Comparison of ENCODE assay signal across 8 mouse cellular contexts in genomic region chr16:38087645-38088125, GRCm38 (mm10). TPM values are rescaled to one million over a fixed set of nuclear protein-coding genes. Genes with fewer than 3 reads are reported as not detected.
DNase-seq lines count a peak whose midpoint lies in the region; ATAC-seq and TF ChIP-seq lines count a peak whose summit lies in the region.

No protein-coding gene starts in this region.

- no peak for ATAC-seq in kidney, embryonic 15.5 days (replicated peaks; ENCODE audit: low FRiP score)
- ATAC-seq in forebrain, embryonic 14.5 days, result no peak
- ATAC-seq in liver, postnatal 0 days, result no peak
- ATAC-seq in frontal cortex, adult (ENCODE audit: low TSS enrichment), result no peak

- peak overlapping the region; percentile 89 for H3K9ac ChIP-seq in kidney, embryonic 15.5 days
- H3K9ac ChIP-seq in forebrain, embryonic 14.5 days (ENCODE audit: low read length), result peak overlapping the region; percentile 97
- peak overlapping the region; percentile 75 for H3K9ac ChIP-seq in liver, postnatal 0 days (replicated peaks)

- TF ChIP-seq CTCF in liver, postnatal 0 days (IDR thresholded peaks at IDR 0.05; ENCODE audit: low read depth), result no peak

- no peaks in the 10 kb centered on the region for H3K36me3 ChIP-seq in kidney, embryonic 15.5 days
- no peaks in the 10 kb centered on the region for H3K36me3 ChIP-seq in forebrain, embryonic 14.5 days (ENCODE audit: control insufficient read depth, insufficient read depth, low read length)
- no peaks in the 10 kb centered on the region for H3K36me3 ChIP-seq in liver, postnatal 0 days (replicated peaks; ENCODE audit: insufficient read depth, low read length)

- TF ChIP-seq EP300 in liver, postnatal 0 days (IDR thresholded peaks at IDR 0.05; ENCODE audit: low read depth), result no peak

- H3K4me3 ChIP-seq in kidney, embryonic 15.5 days (replicated peaks), result peak overlapping the region; percentile 98
- peak overlapping the region; percentile 98 for H3K4me3 ChIP-seq in forebrain, embryonic 14.5 days (ENCODE audit: low read depth, low read length)
- H3K4me3 ChIP-seq in liver, postnatal 0 days (ENCODE audit: low read depth, low read length), result peak overlapping the region; percentile 90

- H3K4me1 ChIP-seq in kidney, embryonic 15.5 days, result peaks cover 12% of the 10 kb centered on the region
- H3K4me1 ChIP-seq in forebrain, embryonic 14.5 days (ENCODE audit: control insufficient read depth, insufficient read depth, low read length), result peaks cover 8% of the 10 kb centered on the region
- H3K4me1 ChIP-seq in liver, postnatal 0 days (ENCODE audit: insufficient read depth), result peaks cover 11% of the 10 kb centered on the region

- WGBS in kidney, embryonic 15.5 days, result 3% methylated on average over 11 of the region's 11 CpGs
- 2% methylated on average over 11 of the region's 11 CpGs for WGBS in forebrain, embryonic 14.5 days
- 11% methylated on average over 11 of the region's 11 CpGs for WGBS in liver, postnatal 0 days (ENCODE audit: insufficient replicate concordance)

- DNase-seq in kidney, postnatal 36 days, result no peak
- peak; percentile 83 for DNase-seq in MN1 (ENCODE audit: low spot score)
- DNase-seq in forebrain, embryonic 14.5 days (ENCODE audit: low spot score), result peak; percentile 58
- DNase-seq in liver, postnatal 0 days, result no peak
- no peak for DNase-seq in layer of hippocampus, postnatal 25 days (ENCODE audit: extremely low spot score in 1 of 2, low spot score in 1 of 2)
- no peak for DNase-seq in adrenal gland, postnatal 14 days

- no peaks in the 10 kb centered on the region for H3K9me3 ChIP-seq in kidney, embryonic 15.5 days (replicated peaks)
- no peaks in the 10 kb centered on the region for H3K9me3 ChIP-seq in forebrain, embryonic 14.5 days (replicated peaks; ENCODE audit: control insufficient read depth, low read length)
- H3K9me3 ChIP-seq in liver, postnatal 0 days (ENCODE audit: low read length), result no peaks in the 10 kb centered on the region

- H3K4me2 ChIP-seq in kidney, embryonic 15.5 days, result peak overlapping the region; percentile 77
- peak overlapping the region; percentile 72 for H3K4me2 ChIP-seq in forebrain, embryonic 14.5 days (ENCODE audit: low read length)
- H3K4me2 ChIP-seq in liver, postnatal 0 days (ENCODE audit: low read depth, low read length), result peak overlapping the region; percentile 96

- peak overlapping the region; percentile 100 for H3K27ac ChIP-seq in kidney, embryonic 15.5 days
- peak overlapping the region; percentile 100 for H3K27ac ChIP-seq in forebrain, embryonic 14.5 days (ENCODE audit: low read depth, low read length)
- H3K27ac ChIP-seq in liver, postnatal 0 days (ENCODE audit: low read depth), result peak overlapping the region; percentile 100

- no peaks in the 10 kb centered on the region for H3K27me3 ChIP-seq in kidney, embryonic 15.5 days
- no peaks in the 10 kb centered on the region for H3K27me3 ChIP-seq in forebrain, embryonic 14.5 days (replicated peaks; ENCODE audit: control insufficient read depth, insufficient read depth, low read length)
- H3K27me3 ChIP-seq in liver, postnatal 0 days (ENCODE audit: insufficient read depth, low read length), result no peaks in the 10 kb centered on the region

RNA-seq across cellular contexts. Expression of gene Gsk3b, which starts 1.1 kb away (rescaled TPM):
- polyA plus RNA-seq in kidney, embryonic 15.5 days (2015; fragmentation: Nextera tagmentation; extraction: Ambion mirVana), result 58.4 and 60.0 TPM in 2 replicates
- polyA plus RNA-seq in forebrain, embryonic 14.5 days (2014; fragmentation: Nextera tagmentation; extraction: Ambion mirVana), result 130 and 156 TPM in 2 replicates
- polyA plus RNA-seq in liver, postnatal 0 days (2015; fragmentation: Nextera tagmentation; extraction: Ambion mirVana), result 9.9 and 10.8 TPM in 2 replicates
- total RNA-seq in layer of hippocampus, postnatal 25 days (2021), result 100 to 1,000 TPM; 139 to 153 TPM
- 62.3 and 64.9 TPM in 2 replicates for total RNA-seq in adrenal gland, postnatal 14 days (2021)

Comparison
In these comparisons a context has a peak if more than half of its experiments do, and no peak if none do; other contexts are left out.
1. DNase-seq: peak in MN1 (single experiment) and forebrain, embryonic 14.5 days (single experiment); none in kidney, postnatal 36 days (0 of 2), liver, postnatal 0 days (single experiment), layer of hippocampus, postnatal 25 days (0 of 2) and adrenal gland, postnatal 14 days (single experiment).
2. Peak in every context shown above with its lines, with median percentiles within 50 percentile points of each other: H3K27ac ChIP-seq, H3K4me2 ChIP-seq, H3K4me3 ChIP-seq and H3K9ac ChIP-seq.